Mouse (Mus musculus): ENCODE results near the gene Zc3h7b. TPM values are rescaled to one million over a fixed set of nuclear protein-coding genes. Genes with fewer than 3 reads are reported as not detected.

Gene Zc3h7b
- 1 to 10 TPM; 6.9 to 7.0 TPM for polyA plus RNA-seq (2017; shearing (Covaris generic))

GRCm38 (mm10) chr15:81744992-81745600 lies at the start of gene Zc3h7b, which contains the start of gene Rangap1:
Zc3h7b (plus strand) TSS chr15:81745057.
Rangap1 (minus strand) TSS chr15:81745530.

GRCm38 (mm10) chr15:81697175-81697574 lies 47.7 kb upstream of the Zc3h7b start, which contains the start of gene Chadl:
Chadl (minus strand) TSS chr15:81697287.

GRCm38 (mm10) chr15:81802001-81802890 lies 57.4 kb downstream of the Zc3h7b start, which contains the start of gene Tef:
Tef (plus strand) TSS chr15:81802421.

Other genes with a start within 250 kb of the Zc3h7b start
- 10 to 100 TPM; 40.4 to 41.4 TPM for gene Ep300, start 159.7 kb upstream of the Zc3h7b start, polyA plus RNA-seq (2017; shearing (Covaris generic))
- gene L3mbtl2, start 81.2 kb upstream of the Zc3h7b start, polyA plus RNA-seq (2017; shearing (Covaris generic)) = 10 to 100 TPM; 30.3 to 32.3 TPM
- gene Chadl, start 47.8 kb upstream of the Zc3h7b start, polyA plus RNA-seq (2017; shearing (Covaris generic)) = 1 to 10 TPM; 1.6 to 7.7 TPM
- gene Rangap1, start 473 bp downstream of the Zc3h7b start, polyA plus RNA-seq (2017; shearing (Covaris generic)) = 10 to 100 TPM; 73.0 to 76.2 TPM
- 10 to 100 TPM; 30.5 to 32.8 TPM for gene Tef, start 57.4 kb downstream of the Zc3h7b start, polyA plus RNA-seq (2017; shearing (Covaris generic))
- gene Tob2, start 113.7 kb downstream of the Zc3h7b start, polyA plus RNA-seq (2017; shearing (Covaris generic)) = 10 to 100 TPM; 75.8 to 78.2 TPM
- 10 to 100 TPM; 83.1 to 92.8 TPM for gene Phf5a, start 126.9 kb downstream of the Zc3h7b start, polyA plus RNA-seq (2017; shearing (Covaris generic))
- 100 to 1,000 TPM; 122 to 127 TPM for gene Aco2, start 127.3 kb downstream of the Zc3h7b start, polyA plus RNA-seq (2017; shearing (Covaris generic))
- 10 to 100 TPM; 53.2 to 55.8 TPM for gene Polr3h, start 181.2 kb downstream of the Zc3h7b start, polyA plus RNA-seq (2017; shearing (Covaris generic))
- under 1 TPM in 1 of 2 experiments, not detected in 1; 0.27 TPM for gene Csdc2, start 191.7 kb downstream of the Zc3h7b start, polyA plus RNA-seq (2017; shearing (Covaris generic))
- gene Pmm1, start 215.9 kb downstream of the Zc3h7b start, polyA plus RNA-seq (2017; shearing (Covaris generic)) = 10 to 100 TPM; 13.0 to 16.0 TPM
- not detected for gene 1700029P11Rik, start 235.5 kb downstream of the Zc3h7b start, polyA plus RNA-seq (2017; shearing (Covaris generic))
- gene Xrcc6, start 242.8 kb downstream of the Zc3h7b start, polyA plus RNA-seq (2017; shearing (Covaris generic)) = 10 to 100 TPM; 62.0 to 77.7 TPM

Measured in inflammation-experienced regulatory T-cells (primary cell).